Mouse (Mus musculus) lung, postnatal 25 days (tissue): ENCODE results near the gene Gm853.

ENCODE experiments used
- DNase-seq: peaks from one replicate; pipeline ENCODE4 v3.0.0; 2022; ENCODE audit warnings: low spot score

The Gm853 gene

GRCm38 (mm10) chr4:130213857-130214256, 8.3 kb downstream of the Gm853 start:
- DNase-seq = no peak

- DNase-seq = no peak
Observed at GRCm38 (mm10) chr4:130213197-130213596, 9.0 kb downstream of the Gm853 start.

- DNase-seq = no peak
Observed at GRCm38 (mm10) chr4:130212421-130212820, 9.8 kb downstream of the Gm853 start.

GRCm38 (mm10) chr4:130211870-130212269, 10.3 kb downstream of the Gm853 start:
- no peak for DNase-seq

GRCm38 (mm10) chr4:130198694-130199670, 23.2 kb downstream of the Gm853 start:
- peak; percentile 81 for DNase-seq

GRCm38 (mm10) chr4:130196542-130196941, 25.7 kb downstream of the Gm853 start:
- DNase-seq = no peak

- DNase-seq = no peak
Observed at GRCm38 (mm10) chr4:130195924-130196323, 26.3 kb downstream of the Gm853 start.

GRCm38 (mm10) chr4:130192266-130192665, 29.9 kb downstream of the Gm853 start:
- DNase-seq = no peak

GRCm38 (mm10) chr4:130189606-130190005, 32.6 kb downstream of the Gm853 start:
- no peak for DNase-seq

- DNase-seq = peak; percentile 88
Observed at GRCm38 (mm10) chr4:130188806-130189297, 33.3 kb downstream of the Gm853 start.

GRCm38 (mm10) chr4:130186891-130187290, 35.3 kb downstream of the Gm853 start:
- no peak for DNase-seq

- DNase-seq = no peak
Observed at GRCm38 (mm10) chr4:130186450-130186849, 35.8 kb downstream of the Gm853 start.

GRCm38 (mm10) chr4:130183879-130184278, 38.3 kb downstream of the Gm853 start:
- DNase-seq = no peak

- DNase-seq = no peak
Observed at GRCm38 (mm10) chr4:130183023-130183422, 39.2 kb downstream of the Gm853 start.

GRCm38 (mm10) chr4:130181886-130182285, 40.3 kb downstream of the Gm853 start:
- DNase-seq = peak; percentile 73

GRCm38 (mm10) chr4:130180909-130181602, 41.1 kb downstream of the Gm853 start:
- no peak for DNase-seq

GRCm38 (mm10) chr4:130179876-130180275, 42.3 kb downstream of the Gm853 start:
- no peak for DNase-seq

- no peak for DNase-seq
Observed at GRCm38 (mm10) chr4:130177536-130177935, 44.7 kb downstream of the Gm853 start.

- DNase-seq = peak; percentile 63
Observed at GRCm38 (mm10) chr4:130177087-130177486, 45.1 kb downstream of the Gm853 start.

GRCm38 (mm10) chr4:130176156-130176720, 46.0 kb downstream of the Gm853 start:
- no peak for DNase-seq

GRCm38 (mm10) chr4:130175072-130175711, 47.0 kb downstream of the Gm853 start, which contains the start of gene Tinagl1:
Gene Tinagl1, minus strand, starts transcription at chr4:130175122.
- DNase-seq = peak; percentile 42
